In the genomic region with DNA sequence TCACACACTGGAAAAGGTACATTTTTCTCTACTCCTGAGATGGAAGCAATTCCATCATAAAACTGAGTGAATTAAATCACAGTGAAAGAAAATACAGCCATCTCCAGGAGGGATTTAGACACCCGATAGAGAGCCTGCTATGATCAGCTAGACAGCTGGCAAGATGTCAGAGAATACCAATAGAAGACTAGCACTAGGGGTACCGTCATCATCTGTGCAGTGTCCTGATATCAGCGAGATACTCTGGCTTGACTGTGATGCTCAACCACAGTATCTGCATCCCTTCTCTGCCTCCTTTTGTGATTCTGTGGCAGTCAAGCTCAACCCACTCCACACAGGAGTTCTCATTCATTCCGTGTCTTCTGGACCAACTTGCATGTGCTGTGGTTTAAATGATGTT, we compare ENCODE assay signal across 28 mouse cellular contexts.
DNase-seq lines count a peak whose midpoint lies in the region; ATAC-seq and TF ChIP-seq lines count a peak whose summit lies in the region.
"Had no signal": no experiment of that assay in that cellular context is flagged by ENCODE, and none has a peak within 500 bp of the region (broad histone marks: within the 10 kb centered on the region; RNA-seq: fewer than 3 reads in every experiment).

No protein-coding gene starts in this region.

- ATAC-seq in forebrain, embryonic 12.5 days (ENCODE audit: low FRiP score) = no peak
- no peak for ATAC-seq in forebrain, postnatal 0 days
- no peak for ATAC-seq in midbrain, embryonic 11.5 days (ENCODE audit: low FRiP score)
- ATAC-seq in limb, embryonic 12.5 days (ENCODE audit: insufficient number of reproducible peaks, insufficient read depth, low FRiP score, low TSS enrichment, low read depth) = no peak
- ATAC-seq in midbrain, embryonic 16.5 days = peak; percentile 51; the same call in 1 of the 2 replicates
- ATAC-seq: activated CD4-positive, CD25-positive, alpha-beta regulatory T cell, adult 4 months; intestine, postnatal 0 days; liver, postnatal 0 days; lung, postnatal 0 days had no signal

- H3K36me3 ChIP-seq in forebrain, embryonic 12.5 days (replicated peaks) = no peaks in the 10 kb centered on the region
- no peaks in the 10 kb centered on the region for H3K36me3 ChIP-seq in forebrain, postnatal 0 days (ENCODE audit: insufficient read depth)
- H3K36me3 ChIP-seq in midbrain, embryonic 11.5 days (ENCODE audit: control insufficient read depth, insufficient read depth, low read length) = no peaks in the 10 kb centered on the region
- H3K36me3 ChIP-seq in midbrain, embryonic 10.5 days = no peaks in the 10 kb centered on the region
- H3K36me3 ChIP-seq in limb, embryonic 12.5 days = no peaks in the 10 kb centered on the region
- H3K36me3 ChIP-seq in midbrain, embryonic 16.5 days (ENCODE audit: control insufficient read depth, insufficient read depth, low read length) = no peaks in the 10 kb centered on the region
- H3K36me3 ChIP-seq: embryonic facial prominence, embryonic 13.5 days; heart, embryonic 12.5 days; kidney, embryonic 15.5 days had no signal

- H3K4me3 ChIP-seq in forebrain, embryonic 12.5 days (replicated peaks) = no peak overlapping the region
- H3K4me3 ChIP-seq in forebrain, postnatal 0 days (ENCODE audit: low read depth, low read length) = no peak overlapping the region
- H3K4me3 ChIP-seq in midbrain, embryonic 11.5 days (ENCODE audit: low read depth, low read length) = no peak overlapping the region
- no peak overlapping the region for H3K4me3 ChIP-seq in midbrain, embryonic 10.5 days
- H3K4me3 ChIP-seq in limb, embryonic 12.5 days (replicated peaks) = no peak overlapping the region
- H3K4me3 ChIP-seq in midbrain, embryonic 16.5 days (ENCODE audit: low read depth, low read length) = no peak overlapping the region
- no peak overlapping the region for H3K4me3 ChIP-seq in gastrocnemius, adult 2 months
- H3K4me3 ChIP-seq: embryonic facial prominence, embryonic 13.5 days; erythroblast, embryonic 14.5 days; heart, embryonic 12.5 days; kidney, embryonic 15.5 days had no signal

- no peaks in the 10 kb centered on the region for H3K27me3 ChIP-seq in forebrain, embryonic 12.5 days
- H3K27me3 ChIP-seq in forebrain, postnatal 0 days (ENCODE audit: insufficient read depth, low read length) = no peaks in the 10 kb centered on the region
- H3K27me3 ChIP-seq in midbrain, embryonic 11.5 days (ENCODE audit: control insufficient read depth, insufficient read depth, low read length) = no peaks in the 10 kb centered on the region
- no peaks in the 10 kb centered on the region for H3K27me3 ChIP-seq in midbrain, embryonic 10.5 days (ENCODE audit: low read depth, poor library complexity, severe bottlenecking)
- no peaks in the 10 kb centered on the region for H3K27me3 ChIP-seq in limb, embryonic 12.5 days
- H3K27me3 ChIP-seq in midbrain, embryonic 16.5 days (ENCODE audit: control insufficient read depth, insufficient read depth, low read depth, low read length) = no peaks in the 10 kb centered on the region
- H3K27me3 ChIP-seq: embryonic facial prominence, embryonic 13.5 days; heart, embryonic 12.5 days; kidney, embryonic 15.5 days had no signal

- no peaks in the 10 kb centered on the region for H3K9me3 ChIP-seq in forebrain, embryonic 12.5 days
- no peaks in the 10 kb centered on the region for H3K9me3 ChIP-seq in forebrain, postnatal 0 days (ENCODE audit: low read length)
- no peaks in the 10 kb centered on the region for H3K9me3 ChIP-seq in midbrain, embryonic 11.5 days (ENCODE audit: control insufficient read depth, low read length)
- no peaks in the 10 kb centered on the region for H3K9me3 ChIP-seq in midbrain, embryonic 10.5 days (replicated peaks)
- H3K9me3 ChIP-seq in limb, embryonic 12.5 days = no peaks in the 10 kb centered on the region
- H3K9me3 ChIP-seq in midbrain, embryonic 16.5 days (replicated peaks; ENCODE audit: control insufficient read depth, low read length, poor library complexity, severe bottlenecking) = no peaks in the 10 kb centered on the region
- H3K9me3 ChIP-seq: embryonic facial prominence, embryonic 13.5 days; heart, embryonic 12.5 days; kidney, embryonic 15.5 days had no signal

- intact Hi-C loops in gastrocnemius, adult 2 months (cut with DNase I) = no loop called here

- 59% methylated on average over 4 of the region's 4 CpGs for WGBS in forebrain, embryonic 12.5 days
- 29% methylated on average over 4 of the region's 4 CpGs for WGBS in forebrain, postnatal 0 days
- 85% methylated on average over 4 of the region's 4 CpGs for WGBS in midbrain, embryonic 11.5 days
- 84% methylated on average over 4 of the region's 4 CpGs for WGBS in midbrain, embryonic 10.5 days
- 53% methylated on average over 4 of the region's 4 CpGs for WGBS in limb, embryonic 12.5 days
- 48% methylated on average over 4 of the region's 4 CpGs for WGBS in midbrain, embryonic 16.5 days

- no peak for TF ChIP-seq CTCF in forebrain, postnatal 0 days (IDR thresholded peaks at IDR 0.05; ENCODE audit: low read depth)
- no peak for TF ChIP-seq CTCF in gastrocnemius, adult 2 months (IDR thresholded peaks at IDR 0.05)

- H3K27ac ChIP-seq in forebrain, embryonic 12.5 days = peak overlapping the region; percentile 42; the same call in 1 of the 2 replicates
- no peak overlapping the region for H3K27ac ChIP-seq in forebrain, postnatal 0 days (ENCODE audit: low read depth, low read length)
- no peak overlapping the region for H3K27ac ChIP-seq in midbrain, embryonic 11.5 days (ENCODE audit: low read depth, low read length)
- H3K27ac ChIP-seq in midbrain, embryonic 10.5 days (replicated peaks) = no peak overlapping the region
- peak overlapping the region; percentile 47 for H3K27ac ChIP-seq in limb, embryonic 12.5 days
- no peak overlapping the region for H3K27ac ChIP-seq in midbrain, embryonic 16.5 days (ENCODE audit: low read length)
- H3K27ac ChIP-seq in gastrocnemius, adult 2 months = no peak overlapping the region
- H3K27ac ChIP-seq: embryonic facial prominence, embryonic 13.5 days; kidney, embryonic 15.5 days; macrophage had no signal

- H3K4me2 ChIP-seq in forebrain, embryonic 12.5 days = no peak overlapping the region
- H3K4me2 ChIP-seq in forebrain, postnatal 0 days (ENCODE audit: low read depth) = no peak overlapping the region
- H3K4me2 ChIP-seq in midbrain, embryonic 11.5 days = no peak overlapping the region
- H3K4me2 ChIP-seq in limb, embryonic 12.5 days = no peak overlapping the region
- no peak overlapping the region for H3K4me2 ChIP-seq in midbrain, embryonic 16.5 days (ENCODE audit: low read length)
- H3K4me2 ChIP-seq: embryonic facial prominence, embryonic 13.5 days; heart, embryonic 12.5 days; kidney, embryonic 15.5 days; liver, embryonic 11.5 days had no signal

- H3K9ac ChIP-seq in forebrain, embryonic 12.5 days = no peak overlapping the region
- no peak overlapping the region for H3K9ac ChIP-seq in forebrain, postnatal 0 days
- no peak overlapping the region for H3K9ac ChIP-seq in midbrain, embryonic 11.5 days (ENCODE audit: low read length)
- no peak overlapping the region for H3K9ac ChIP-seq in limb, embryonic 12.5 days (replicated peaks)
- no peak overlapping the region for H3K9ac ChIP-seq in midbrain, embryonic 16.5 days (ENCODE audit: low read depth, low read length)
- H3K9ac ChIP-seq: embryonic facial prominence, embryonic 13.5 days; heart, embryonic 12.5 days; kidney, embryonic 15.5 days; liver, postnatal 0 days had no signal

- no peak for DNase-seq in forebrain, postnatal 0 days
- DNase-seq in midbrain, embryonic 11.5 days (ENCODE audit: low spot score, missing footprints) = peak; percentile 77
- no peak for DNase-seq in midbrain, embryonic 10.5 days (ENCODE audit: low spot score)
- DNase-seq in gastrocnemius, adult 2 months = no peak
- DNase-seq in kidney, adult 9 months = no peak
- DNase-seq: adrenal gland, postnatal 10 days; cerebellum, adult 2 months; cerebellum, postnatal 25 days; gastrocnemius, postnatal 14 days; heart, adult 18-20 months; heart, postnatal 10 days; kidney, postnatal 4 days; left cerebral cortex, postnatal 4 days; liver, postnatal 0 days; retina, postnatal 1 day; thymus, postnatal 14 days had no signal

- peaks cover 21% of the 10 kb centered on the region for H3K4me1 ChIP-seq in forebrain, embryonic 12.5 days
- H3K4me1 ChIP-seq in forebrain, postnatal 0 days (ENCODE audit: insufficient read depth) = peaks cover 5% of the 10 kb centered on the region; the same call in 1 of the 2 replicates
- no peaks in the 10 kb centered on the region for H3K4me1 ChIP-seq in midbrain, embryonic 11.5 days (ENCODE audit: control insufficient read depth, insufficient read depth, low read length)
- H3K4me1 ChIP-seq in midbrain, embryonic 10.5 days = peaks cover 6% of the 10 kb centered on the region; the same call in 1 of the 2 replicates
- H3K4me1 ChIP-seq in limb, embryonic 12.5 days (replicated peaks) = peaks cover 53% of the 10 kb centered on the region
- 0 out of 2 replicates have a peak, but pooled peaks cover 12% of the 10 kb centered on the region for H3K4me1 ChIP-seq in midbrain, embryonic 16.5 days (ENCODE audit: control insufficient read depth, insufficient read depth, low read length)
- H3K4me1 ChIP-seq: heart, embryonic 12.5 days; kidney, embryonic 15.5 days had no signal

Comparison
In these comparisons a context has a peak if more than half of its experiments do, and no peak if none do; other contexts are left out.
1. H3K27ac ChIP-seq: peak in forebrain, embryonic 12.5 days (single experiment) and limb, embryonic 12.5 days (single experiment); none in forebrain, postnatal 0 days (single experiment), midbrain, embryonic 11.5 days (single experiment), midbrain, embryonic 10.5 days (single experiment), midbrain, embryonic 16.5 days (single experiment) and gastrocnemius, adult 2 months (single experiment).